Mouse (Mus musculus) cerebellum, adult 2 months (tissue): ENCODE data around the gene Mrpl39. TPM values are rescaled to one million over a fixed set of nuclear protein-coding genes. Genes with fewer than 3 reads are reported as not detected.

ENCODE experiments used
- DNase-seq, 2 experiments: peaks; one replicate each; pipeline ENCODE4 v3.0.0; 2021
- H3K27ac ChIP-seq: fragments of 200-500 bp; 2 replicates; pipeline ENCODE4 v1.5.1; 2012; ENCODE audit warnings: low read length, control low read depth, inconsistent platforms; ENCODE audit not compliant: insufficient read depth
- H3K27me3 ChIP-seq: fragments of 200-500 bp; 2 replicates; pipeline ENCODE4 v1.6.1; 2012; ENCODE audit warnings: inconsistent platforms, mild to moderate bottlenecking, low read length, moderate library complexity; ENCODE audit not compliant: control insufficient read depth, insufficient read depth
- H3K4me1 ChIP-seq: fragments of 200-500 bp; 2 replicates; pipeline ENCODE4 v1.6.1; 2011; ENCODE audit warnings: low read length; ENCODE audit not compliant: control insufficient read depth, insufficient read depth
- H3K4me3 ChIP-seq: fragments of 200-500 bp; replicated peaks from 2 replicates; pipeline ENCODE3; 2011; ENCODE audit warnings: mild to moderate bottlenecking, low read depth, low read length, control low read depth; ENCODE audit not compliant: insufficient read depth
- CTCF ChIP-seq: fragments of 200-500 bp; IDR thresholded peaks from 2 replicates; pipeline ENCODE4 v1.5.1; 2011; ENCODE audit warnings: low read depth, mild to moderate bottlenecking, control low read depth, low read length, moderate library complexity, borderline replicate concordance; ENCODE audit not compliant: insufficient read depth
- POLR2A ChIP-seq: fragments of 200-500 bp; IDR thresholded peaks from 2 replicates; pipeline ENCODE4 v1.6.1; 2011; ENCODE audit warnings: low read length, control low read depth, borderline replicate concordance; ENCODE audit not compliant: insufficient read depth
- WGBS: fragments of 180-500 bp; shearing (Covaris S2); methylation state at CpG from one replicate; pipeline ENCODE4 v1.1.7; 2018; 5-methylcytosine and 5-hydroxymethylcytosine counted together
- polyA plus RNA-seq: library from polyadenylated mRNA; depleted of rRNA; stranded (reverse); fragments of >200 nt; gene quantifications from 2 replicates; pipeline ENCODE4 v1.2.3, GENCODE M21; 2012

Mrpl39 gene
- polyA plus RNA-seq, 1 experiment, result 28.6 TPM

- no peak for DNase-seq
- Histone ChIP-seq H3K27me3 (no peaks in the 10 kb centered on the region), H3K27ac (no peak overlapping the region), H3K4me1 (no peaks in the 10 kb centered on the region), H3K4me3 (no peak overlapping the region)
- 79% methylated on average over 2 of the region's 2 CpGs for WGBS
- no peak for TF ChIP-seq POLR2A
- no peak for TF ChIP-seq CTCF
These were observed 26.9 kb downstream of the Mrpl39 start for GRCm38 (mm10) chr16:84708649-84709048.

- Histone ChIP-seq H3K27ac (no peak overlapping the region), H3K27me3 (peaks cover 1% of the 10 kb centered on the region; the same call in 1 of the 2 replicates), H3K4me3 (no peak overlapping the region), H3K4me1 (no peaks in the 10 kb centered on the region)
- no peak for DNase-seq
- 67% methylated on average over 4 of the region's 4 CpGs for WGBS
- TF ChIP-seq CTCF (no peak), POLR2A (no peak)
These were observed 27.7 kb downstream of the Mrpl39 start for GRCm38 (mm10) chr16:84707802-84708201.

GRCm38 (mm10) chr16:84706571-84706970, 29.0 kb downstream of the Mrpl39 start:
- no peaks in the 10 kb centered on the region; the same call in 1 of the 2 replicates for H3K4me1 ChIP-seq
- H3K27me3 ChIP-seq, result peaks cover 1% of the 10 kb centered on the region; the same call in 1 of the 2 replicates
- WGBS, result 27% methylated on average over 6 of the region's 6 CpGs
- H3K27ac ChIP-seq, result no peak overlapping the region
- TF ChIP-seq POLR2A (no peak), CTCF (no peak)
- no peak for DNase-seq
- H3K4me3 ChIP-seq, result no peak overlapping the region

GRCm38 (mm10) chr16:84705507-84705906, 30.0 kb downstream of the Mrpl39 start:
- no peak for TF ChIP-seq CTCF
- no peak for TF ChIP-seq POLR2A
- Histone ChIP-seq H3K4me3 (no peak overlapping the region), H3K4me1 (no peaks in the 10 kb centered on the region; the same call in 1 of the 2 replicates), H3K27ac (no peak overlapping the region), H3K27me3 (peaks cover 1% of the 10 kb centered on the region; the same call in 1 of the 2 replicates)
- DNase-seq, result no peak
- 91% methylated on average over 5 of the region's 5 CpGs for WGBS

DNA sequence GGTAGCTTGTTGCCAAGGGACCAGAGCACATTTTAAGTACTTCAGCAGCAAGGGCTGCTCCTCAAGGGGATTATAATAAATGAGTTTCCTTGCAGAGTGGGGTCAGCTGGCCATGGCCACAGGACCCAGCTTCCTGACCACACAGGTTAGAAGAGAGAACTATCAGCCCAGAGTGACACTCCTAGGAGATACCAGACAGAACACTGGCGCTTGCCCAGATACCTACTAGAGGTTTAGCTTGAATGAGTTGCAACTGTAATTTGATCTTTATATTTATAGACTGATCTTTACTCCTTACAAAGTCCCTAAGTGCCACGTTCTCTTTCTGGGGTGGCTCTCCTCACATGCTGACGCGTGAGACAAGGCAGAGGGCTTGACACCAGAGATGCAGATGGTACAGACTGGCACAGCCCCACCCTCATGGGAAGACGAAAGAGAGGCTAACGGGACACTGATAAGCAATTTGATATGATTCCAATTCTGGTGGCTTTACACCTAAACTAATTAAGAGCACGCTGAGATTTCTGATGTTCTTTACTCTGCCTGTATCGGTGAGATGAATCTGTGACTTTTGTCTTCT, 30.8 kb downstream of the Mrpl39 start:
- WGBS, result 33% methylated on average over 8 of the region's 8 CpGs
- H3K27ac ChIP-seq, result no peak overlapping the region
- H3K4me1 ChIP-seq, result no peaks in the 10 kb centered on the region; the same call in 1 of the 2 replicates
- H3K4me3 ChIP-seq, result no peak overlapping the region
- TF ChIP-seq CTCF (no peak), POLR2A (no peak)
- peaks cover 1% of the 10 kb centered on the region; the same call in 1 of the 2 replicates for H3K27me3 ChIP-seq
- DNase-seq, result peak in 1 of 2 experiments; percentile 10

DNA sequence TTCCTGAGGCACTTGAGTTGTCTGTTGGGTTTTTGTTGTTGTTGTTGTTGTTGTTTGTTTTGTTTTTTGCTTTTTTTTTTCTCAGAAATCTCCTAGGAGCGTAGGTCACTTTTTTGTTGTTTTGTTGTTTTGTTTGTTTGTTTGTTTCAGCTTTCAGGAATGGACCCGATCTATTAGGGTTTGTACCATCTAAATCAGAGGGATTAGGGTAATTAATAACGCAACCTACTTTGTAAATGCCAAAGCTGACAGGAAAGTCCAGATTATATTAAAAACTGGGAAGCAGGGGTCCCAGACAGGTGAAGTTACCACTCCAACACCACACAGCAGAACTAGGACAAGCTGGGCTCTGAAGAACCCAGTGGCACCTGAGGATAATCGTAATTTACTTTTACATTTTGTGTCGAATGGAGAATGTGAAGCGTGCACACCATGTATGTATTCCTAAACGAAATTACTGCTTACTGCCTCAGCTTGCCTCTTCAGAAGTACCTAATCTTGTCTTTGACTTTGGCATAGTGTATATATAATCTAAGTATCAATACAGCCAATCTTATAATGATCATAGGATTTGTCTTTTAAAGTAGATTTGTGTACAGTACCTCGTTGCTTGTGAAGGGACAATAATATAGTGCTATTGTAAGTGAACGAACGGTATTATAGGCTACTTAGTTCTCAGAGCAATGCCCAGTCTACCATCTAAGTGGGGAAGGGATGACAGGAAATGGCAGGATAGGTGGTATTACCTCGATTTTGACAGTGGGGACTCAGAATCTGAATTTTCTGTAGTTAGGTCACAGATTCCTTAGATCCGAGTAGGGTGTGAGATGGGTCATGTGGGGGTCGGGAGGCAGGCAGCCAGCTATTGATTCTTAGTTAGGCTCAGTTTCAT, 31.5 kb downstream of the Mrpl39 start:
- peaks cover 1% of the 10 kb centered on the region; the same call in 1 of the 2 replicates for H3K27me3 ChIP-seq
- 69% methylated on average over 13 of the region's 13 CpGs for whole genome bisulfite sequencing
- no peak overlapping the region for H3K27ac ChIP-seq
- DNase-seq, result no peak
- no peak overlapping the region for H3K4me3 ChIP-seq
- H3K4me1 ChIP-seq, result no peaks in the 10 kb centered on the region; the same call in 1 of the 2 replicates
- TF ChIP-seq POLR2A (no peak), CTCF (no peak)

GRCm38 (mm10) chr16:84703129-84703768, 32.3 kb downstream of the Mrpl39 start:
- 1% methylated on average over 55 of the region's 55 CpGs for WGBS
- Histone ChIP-seq H3K27me3 (peaks cover 1% of the 10 kb centered on the region; the same call in 1 of the 2 replicates), H3K27ac (no peak overlapping the region), H3K4me3 (peak overlapping the region; percentile 43), H3K4me1 (no peaks in the 10 kb centered on the region; the same call in 1 of the 2 replicates)
- DNase-seq, result peak in 1 of 2 experiments; percentile 16
- TF ChIP-seq POLR2A, result no peak
- TF ChIP-seq CTCF, result no peak
